Mouse (Mus musculus): ENCODE measurements around the gene AI464131. TPM values are rescaled to one million over a fixed set of nuclear protein-coding genes. Genes with fewer than 3 reads are reported as not detected.

The AI464131 gene
- 6.1 and 6.9 TPM in 2 replicates for polyA plus RNA-seq (2014; fragmentation: Nextera tagmentation; extraction: Ambion mirVana)

GRCm38 (mm10) chr4:41502986-41503412 is at the start of gene AI464131:
Gene AI464131, minus strand, starts transcription at chr4:41503076.
- H3K9ac ChIP-seq (ENCODE audit: low read length), result peak within 1 kb of the TSS; percentile 10; the same call in 1 of the 2 replicates
- ATAC-seq (replicated peaks; ENCODE audit: low FRiP score, low TSS enrichment, low read depth) (peak; percentile 94), DNase-seq (ENCODE audit: low spot score) (peak; percentile 98)
- peak within 1 kb of the TSS; percentile 40 for H3K4me3 ChIP-seq (ENCODE audit: low read depth, low read length)
- H3K4me2 ChIP-seq (ENCODE audit: low read length), result peak within 1 kb of the TSS; percentile 70
- H3K27ac ChIP-seq (ENCODE audit: low read depth), result no peak within 1 kb of the TSS
- 0% methylated on average over 11 of the region's 18 CpGs for WGBS
- H3K36me3 ChIP-seq (ENCODE audit: control insufficient read depth, insufficient read depth, low read length), result no peaks in the 10 kb centered on the region
- peaks cover 40% of the 10 kb centered on the region for H3K27me3 ChIP-seq (replicated peaks; ENCODE audit: control insufficient read depth, insufficient read depth, low read length)
- peaks cover 9% of the 10 kb centered on the region; the same call in 1 of the 2 replicates for H3K4me1 ChIP-seq (replicated peaks; ENCODE audit: control insufficient read depth, insufficient read depth, low read length)
- H3K9me3 ChIP-seq (ENCODE audit: control insufficient read depth, low read length), result no peaks in the 10 kb centered on the region

GRCm38 (mm10) chr4:41552529-41552928 is 49.7 kb upstream of the AI464131 start:
- H3K27ac ChIP-seq (ENCODE audit: low read depth), result no peak overlapping the region
- no peaks in the 10 kb centered on the region for H3K9me3 ChIP-seq (ENCODE audit: control insufficient read depth, low read length)
- no peaks in the 10 kb centered on the region for H3K4me1 ChIP-seq (replicated peaks; ENCODE audit: control insufficient read depth, insufficient read depth, low read length)
- 0 out of 2 replicates have a peak, but pooled peaks have one; percentile 47 for ATAC-seq (replicated peaks; ENCODE audit: low FRiP score, low TSS enrichment, low read depth)
- H3K9ac ChIP-seq (ENCODE audit: low read length), result no peak overlapping the region
- 31% methylated on average over 6 of the region's 6 CpGs for WGBS
- no peak overlapping the region for H3K4me2 ChIP-seq (ENCODE audit: low read length)
- H3K27me3 ChIP-seq (replicated peaks; ENCODE audit: control insufficient read depth, insufficient read depth, low read length), result no peaks in the 10 kb centered on the region
- DNase-seq (ENCODE audit: low spot score), result peak; percentile 81
- no peaks in the 10 kb centered on the region for H3K36me3 ChIP-seq (ENCODE audit: control insufficient read depth, insufficient read depth, low read length)
- no peak overlapping the region for H3K4me3 ChIP-seq (ENCODE audit: low read depth, low read length)

- no peaks in the 10 kb centered on the region for H3K27me3 ChIP-seq (replicated peaks; ENCODE audit: control insufficient read depth, insufficient read depth, low read length)
- no peaks in the 10 kb centered on the region for H3K36me3 ChIP-seq (ENCODE audit: control insufficient read depth, insufficient read depth, low read length)
- no peak overlapping the region for H3K4me3 ChIP-seq (ENCODE audit: low read depth, low read length)
- ATAC-seq (replicated peaks; ENCODE audit: low FRiP score, low TSS enrichment, low read depth), result no peak
- H3K4me2 ChIP-seq (ENCODE audit: low read length), result no peak overlapping the region
- H3K9me3 ChIP-seq (ENCODE audit: control insufficient read depth, low read length), result no peaks in the 10 kb centered on the region
- H3K9ac ChIP-seq (ENCODE audit: low read length), result no peak overlapping the region
- H3K4me1 ChIP-seq (replicated peaks; ENCODE audit: control insufficient read depth, insufficient read depth, low read length), result no peaks in the 10 kb centered on the region
- H3K27ac ChIP-seq (ENCODE audit: low read depth), result no peak overlapping the region
- WGBS, result 78% methylated on average over 1 of the region's 1 CpGs
- DNase-seq (ENCODE audit: low spot score), result no peak
Observed at GRCm38 (mm10) chr4:41547086-41547485, 44.2 kb upstream of the AI464131 start.

GRCm38 (mm10) chr4:41545985-41546384 is 43.1 kb upstream of the AI464131 start:
- ATAC-seq (replicated peaks; ENCODE audit: low FRiP score, low TSS enrichment, low read depth), result no peak
- DNase-seq (ENCODE audit: low spot score), result peak; percentile 83

GRCm38 (mm10) chr4:41542136-41542535 is 39.3 kb upstream of the AI464131 start:
- no peaks in the 10 kb centered on the region for H3K27me3 ChIP-seq (replicated peaks; ENCODE audit: control insufficient read depth, insufficient read depth, low read length)
- H3K27ac ChIP-seq (ENCODE audit: low read depth), result no peak overlapping the region
- H3K4me2 ChIP-seq (ENCODE audit: low read length), result no peak overlapping the region
- no peaks in the 10 kb centered on the region for H3K36me3 ChIP-seq (ENCODE audit: control insufficient read depth, insufficient read depth, low read length)
- DNase-seq (ENCODE audit: low spot score) (no peak), ATAC-seq (replicated peaks; ENCODE audit: low FRiP score, low TSS enrichment, low read depth) (no peak)
- 76% methylated on average over 8 of the region's 8 CpGs for WGBS
- H3K9me3 ChIP-seq (ENCODE audit: control insufficient read depth, low read length), result no peaks in the 10 kb centered on the region
- H3K4me1 ChIP-seq (replicated peaks; ENCODE audit: control insufficient read depth, insufficient read depth, low read length), result no peaks in the 10 kb centered on the region
- H3K9ac ChIP-seq (ENCODE audit: low read length), result no peak overlapping the region
- H3K4me3 ChIP-seq (ENCODE audit: low read depth, low read length), result no peak overlapping the region

More at GRCm38 (mm10) chr4:41545985-41546384, 43.1 kb upstream of the AI464131 start:
- WGBS, result 14% methylated on average over 8 of the region's 8 CpGs
- Histone ChIP-seq H3K36me3 (ENCODE audit: control insufficient read depth, insufficient read depth, low read length) (no peaks in the 10 kb centered on the region), H3K27me3 (replicated peaks; ENCODE audit: control insufficient read depth, insufficient read depth, low read length) (no peaks in the 10 kb centered on the region), H3K4me3 (ENCODE audit: low read depth, low read length) (no peak overlapping the region), H3K9ac (ENCODE audit: low read length) (no peak overlapping the region), H3K4me2 (ENCODE audit: low read length) (no peak overlapping the region), H3K27ac (ENCODE audit: low read depth) (no peak overlapping the region), H3K4me1 (replicated peaks; ENCODE audit: control insufficient read depth, insufficient read depth, low read length) (no peaks in the 10 kb centered on the region), H3K9me3 (ENCODE audit: control insufficient read depth, low read length) (no peaks in the 10 kb centered on the region)

- no peak overlapping the region for H3K4me2 ChIP-seq (ENCODE audit: low read length)
- DNase-seq (ENCODE audit: low spot score), result no peak
- no peak overlapping the region for H3K4me3 ChIP-seq (ENCODE audit: low read depth, low read length)
- no peaks in the 10 kb centered on the region for H3K36me3 ChIP-seq (ENCODE audit: control insufficient read depth, insufficient read depth, low read length)
- no peak for ATAC-seq (replicated peaks; ENCODE audit: low FRiP score, low TSS enrichment, low read depth)
- no peaks in the 10 kb centered on the region for H3K9me3 ChIP-seq (ENCODE audit: control insufficient read depth, low read length)
- no peak overlapping the region for H3K27ac ChIP-seq (ENCODE audit: low read depth)
- H3K27me3 ChIP-seq (replicated peaks; ENCODE audit: control insufficient read depth, insufficient read depth, low read length), result no peaks in the 10 kb centered on the region
- H3K4me1 ChIP-seq (replicated peaks; ENCODE audit: control insufficient read depth, insufficient read depth, low read length), result no peaks in the 10 kb centered on the region
- 65% methylated on average over 5 of the region's 5 CpGs for WGBS
- no peak overlapping the region for H3K9ac ChIP-seq (ENCODE audit: low read length)
Observed at GRCm38 (mm10) chr4:41534866-41535265, 32.0 kb upstream of the AI464131 start.

- 22% methylated on average over 6 of the region's 6 CpGs for WGBS
Observed at GRCm38 (mm10) chr4:41532420-41532819, 29.5 kb upstream of the AI464131 start.

GRCm38 (mm10) chr4:41527996-41528395 is 25.1 kb upstream of the AI464131 start:
- no peak for ATAC-seq (replicated peaks; ENCODE audit: low FRiP score, low TSS enrichment, low read depth)
- Histone ChIP-seq H3K9ac (ENCODE audit: low read length) (no peak overlapping the region), H3K4me1 (replicated peaks; ENCODE audit: control insufficient read depth, insufficient read depth, low read length) (no peaks in the 10 kb centered on the region), H3K9me3 (ENCODE audit: control insufficient read depth, low read length) (no peaks in the 10 kb centered on the region), H3K27me3 (replicated peaks; ENCODE audit: control insufficient read depth, insufficient read depth, low read length) (no peaks in the 10 kb centered on the region; the same call in 1 of the 2 replicates), H3K36me3 (ENCODE audit: control insufficient read depth, insufficient read depth, low read length) (no peaks in the 10 kb centered on the region), H3K4me2 (ENCODE audit: low read length) (no peak overlapping the region), H3K4me3 (ENCODE audit: low read depth, low read length) (no peak overlapping the region), H3K27ac (ENCODE audit: low read depth) (no peak overlapping the region)
- 29% methylated on average over 8 of the region's 8 CpGs for WGBS
- no peak for DNase-seq (ENCODE audit: low spot score)

More at GRCm38 (mm10) chr4:41532420-41532819, 29.5 kb upstream of the AI464131 start:
- Histone ChIP-seq H3K4me3 (ENCODE audit: low read depth, low read length) (no peak overlapping the region), H3K27ac (ENCODE audit: low read depth) (no peak overlapping the region), H3K9me3 (ENCODE audit: control insufficient read depth, low read length) (no peaks in the 10 kb centered on the region), H3K27me3 (replicated peaks; ENCODE audit: control insufficient read depth, insufficient read depth, low read length) (no peaks in the 10 kb centered on the region; the same call in 1 of the 2 replicates), H3K4me1 (replicated peaks; ENCODE audit: control insufficient read depth, insufficient read depth, low read length) (no peaks in the 10 kb centered on the region), H3K36me3 (ENCODE audit: control insufficient read depth, insufficient read depth, low read length) (no peaks in the 10 kb centered on the region), H3K4me2 (ENCODE audit: low read length) (no peak overlapping the region), H3K9ac (ENCODE audit: low read length) (no peak overlapping the region)
- DNase-seq (ENCODE audit: low spot score) (peak; percentile 84), ATAC-seq (replicated peaks; ENCODE audit: low FRiP score, low TSS enrichment, low read depth) (no peak)

- Histone ChIP-seq H3K27ac (ENCODE audit: low read depth) (no peak overlapping the region), H3K27me3 (replicated peaks; ENCODE audit: control insufficient read depth, insufficient read depth, low read length) (no peaks in the 10 kb centered on the region; the same call in 1 of the 2 replicates), H3K36me3 (ENCODE audit: control insufficient read depth, insufficient read depth, low read length) (no peaks in the 10 kb centered on the region), H3K4me1 (replicated peaks; ENCODE audit: control insufficient read depth, insufficient read depth, low read length) (no peaks in the 10 kb centered on the region), H3K4me2 (ENCODE audit: low read length) (no peak overlapping the region), H3K9me3 (ENCODE audit: control insufficient read depth, low read length) (no peaks in the 10 kb centered on the region), H3K4me3 (ENCODE audit: low read depth, low read length) (no peak overlapping the region), H3K9ac (ENCODE audit: low read length) (no peak overlapping the region)
- no peak for DNase-seq (ENCODE audit: low spot score)
- WGBS, result 48% methylated on average over 13 of the region's 13 CpGs
- no peak for ATAC-seq (replicated peaks; ENCODE audit: low FRiP score, low TSS enrichment, low read depth)
Observed at GRCm38 (mm10) chr4:41527076-41527475, 24.2 kb upstream of the AI464131 start.
